Mouse (Mus musculus): ENCODE measurements around the gene Nr0b2.
"Not testable (repeated sequence)": the region's sequence is repeated elsewhere in the genome, so short reads cannot be mapped to it uniquely, and the experiment has no call there.

Gene Nr0b2

DNA sequence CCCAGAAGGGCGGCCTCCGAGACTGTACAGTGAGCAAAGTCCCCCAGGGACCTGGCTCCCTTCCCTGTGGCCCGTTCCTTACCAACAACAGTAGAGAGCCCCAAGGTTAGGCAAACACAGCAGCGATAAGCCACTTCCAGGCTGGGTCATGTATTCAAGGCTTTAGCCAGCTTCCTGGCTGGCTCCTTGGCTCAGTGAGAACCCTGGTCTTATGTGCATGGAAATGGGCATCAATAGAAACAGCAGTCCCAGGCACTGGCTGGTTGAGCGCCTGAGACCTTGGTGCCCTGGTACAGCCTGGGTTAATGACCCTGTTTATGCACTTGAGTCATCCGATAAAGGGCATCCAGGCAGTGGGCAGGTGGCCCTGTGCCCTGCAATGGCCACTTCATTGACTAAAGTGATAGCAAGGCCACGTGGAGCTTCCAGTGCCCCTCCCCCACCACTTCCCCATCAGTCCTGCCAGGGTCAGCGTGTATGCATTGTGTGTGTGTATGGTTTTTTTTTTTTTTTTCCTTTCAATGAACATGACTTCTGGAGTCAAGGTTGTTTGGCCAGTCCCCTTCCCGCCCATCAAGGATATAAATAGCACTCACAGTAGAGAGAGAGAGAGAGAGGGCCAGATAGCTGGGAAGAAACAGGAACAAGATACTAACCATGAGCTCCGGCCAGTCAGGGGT is at the start of gene Nr0b2:
Gene Nr0b2 (plus strand): TSS at position 609 of the 680 bp plus-strand sequence.
- no peak for DNase-seq (ENCODE audit: low spot score)

DNA sequence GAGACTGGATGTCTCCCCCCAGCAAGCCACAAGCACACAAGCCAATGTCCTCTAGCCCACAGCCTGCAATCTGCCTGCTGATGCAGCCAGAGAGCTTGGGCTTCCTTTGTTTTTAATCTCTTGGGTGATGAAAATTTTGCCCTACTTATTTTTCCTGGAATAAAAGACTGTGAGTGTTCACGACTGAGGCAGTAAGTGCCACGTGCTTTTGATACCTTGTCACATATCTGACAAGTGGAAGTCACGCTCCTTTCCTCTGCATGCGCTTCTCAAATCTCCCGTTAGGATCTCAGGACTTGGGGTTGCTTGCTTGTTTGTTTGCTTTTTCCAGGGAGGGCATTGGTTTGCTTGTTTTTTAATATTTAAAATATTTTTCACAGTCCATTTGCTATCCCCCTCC is 48.9 kb upstream of the Nr0b2 start:
- no peak for DNase-seq (ENCODE audit: low spot score)

DNA sequence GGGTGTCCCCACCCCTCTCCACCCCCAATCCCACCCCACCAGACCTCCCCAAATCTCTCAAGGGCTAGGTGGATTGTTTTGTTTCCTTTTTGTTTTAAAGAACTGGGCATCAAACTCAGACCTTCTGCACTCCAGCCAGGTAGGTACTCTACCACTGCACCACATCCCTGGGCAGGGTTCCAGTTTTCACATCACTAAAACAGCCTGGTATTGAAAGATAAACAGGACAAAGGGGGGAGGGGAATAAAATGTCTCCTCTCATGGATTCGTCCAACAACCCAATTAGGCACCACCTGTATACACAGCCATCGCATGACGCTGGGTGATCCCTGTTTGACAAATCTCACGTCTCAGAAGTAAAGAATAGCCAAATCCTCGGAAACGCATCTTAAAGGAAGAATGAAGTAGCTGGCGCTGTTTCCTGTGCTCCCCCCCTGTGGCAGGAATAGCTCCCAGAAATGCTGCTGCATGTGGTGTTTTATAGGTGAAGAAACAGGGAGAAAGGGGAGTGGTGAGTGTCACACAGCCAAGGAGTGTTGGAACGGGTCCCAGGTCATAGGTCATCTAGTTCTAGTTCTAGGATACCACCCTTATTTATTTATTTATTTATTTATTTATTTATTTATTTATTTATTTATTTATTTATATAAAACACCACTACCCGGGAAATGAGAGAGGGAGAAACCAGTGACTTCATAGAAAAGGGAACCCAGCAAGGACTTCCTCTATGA is 48.3 kb upstream of the Nr0b2 start:
- DNase-seq (ENCODE audit: low spot score) = no peak

GRCm38 (mm10) chr4:133506573-133506972 is 46.6 kb upstream of the Nr0b2 start:
- DNase-seq (ENCODE audit: low spot score) = no peak

DNA sequence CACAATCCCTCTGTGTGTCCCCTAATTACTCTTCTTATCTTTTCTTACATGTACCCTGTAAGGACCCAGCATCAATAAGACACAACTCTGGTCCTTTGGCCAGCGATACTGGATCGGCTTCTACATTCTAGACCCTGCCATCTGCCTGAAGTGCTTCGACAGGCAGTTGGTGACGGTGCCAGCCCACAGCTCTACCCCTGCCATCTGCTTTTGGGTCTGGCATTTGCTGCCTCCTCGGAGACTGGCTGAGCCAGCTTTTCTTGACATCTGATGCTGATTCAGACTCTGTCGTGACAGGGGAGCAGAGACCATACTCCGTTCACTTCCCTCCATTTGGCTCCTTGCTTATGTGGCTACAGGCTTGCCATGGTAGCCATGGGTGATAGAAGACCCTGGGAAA is 44.2 kb upstream of the Nr0b2 start:
- DNase-seq (ENCODE audit: low spot score) = no peak

DNA sequence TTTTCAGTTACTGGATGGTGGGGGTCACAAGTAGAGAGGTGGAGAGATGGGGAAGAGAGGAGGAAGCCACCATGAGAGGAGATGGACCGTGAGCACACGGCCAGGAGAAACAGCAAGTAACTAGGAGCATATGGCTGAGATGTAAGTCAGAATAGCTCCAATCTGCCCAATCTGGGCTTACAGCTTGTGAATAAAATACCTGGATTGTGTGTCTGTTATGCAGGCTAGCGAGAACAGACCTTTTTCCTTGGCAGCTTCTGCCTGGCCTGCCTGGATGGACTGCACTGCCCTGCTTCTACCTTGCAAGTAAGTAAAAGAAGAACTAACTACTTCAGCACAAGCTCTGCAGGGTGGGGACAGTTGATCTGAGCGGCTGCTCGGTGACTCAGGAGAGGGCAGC is 42.1 kb upstream of the Nr0b2 start:
- no peak for DNase-seq (ENCODE audit: low spot score)

- DNase-seq (ENCODE audit: low spot score) = not testable (repeated sequence)
These were observed 40.7 kb upstream of the Nr0b2 start for GRCm38 (mm10) chr4:133512511-133512910.

DNA sequence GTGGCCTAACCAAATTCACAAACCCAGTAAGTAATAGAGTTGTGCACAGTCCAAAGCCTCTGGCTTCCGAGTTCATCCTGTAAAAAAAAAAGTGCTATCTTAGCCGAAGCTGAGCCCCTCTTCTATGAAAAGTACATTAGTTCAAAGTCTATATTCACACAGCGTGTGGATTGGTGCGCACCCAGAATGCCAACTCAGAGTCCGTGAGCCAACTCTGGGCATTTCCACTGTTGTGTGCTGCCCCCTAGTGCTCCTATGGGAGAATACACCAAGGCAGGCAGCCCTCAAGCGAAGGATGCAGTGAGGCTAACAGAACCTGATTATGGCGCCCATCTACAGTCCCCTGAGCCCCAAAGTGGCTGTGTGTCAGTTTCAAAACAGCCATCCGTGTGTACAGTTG is 40.2 kb upstream of the Nr0b2 start:
- no peak for DNase-seq (ENCODE audit: low spot score)

DNA sequence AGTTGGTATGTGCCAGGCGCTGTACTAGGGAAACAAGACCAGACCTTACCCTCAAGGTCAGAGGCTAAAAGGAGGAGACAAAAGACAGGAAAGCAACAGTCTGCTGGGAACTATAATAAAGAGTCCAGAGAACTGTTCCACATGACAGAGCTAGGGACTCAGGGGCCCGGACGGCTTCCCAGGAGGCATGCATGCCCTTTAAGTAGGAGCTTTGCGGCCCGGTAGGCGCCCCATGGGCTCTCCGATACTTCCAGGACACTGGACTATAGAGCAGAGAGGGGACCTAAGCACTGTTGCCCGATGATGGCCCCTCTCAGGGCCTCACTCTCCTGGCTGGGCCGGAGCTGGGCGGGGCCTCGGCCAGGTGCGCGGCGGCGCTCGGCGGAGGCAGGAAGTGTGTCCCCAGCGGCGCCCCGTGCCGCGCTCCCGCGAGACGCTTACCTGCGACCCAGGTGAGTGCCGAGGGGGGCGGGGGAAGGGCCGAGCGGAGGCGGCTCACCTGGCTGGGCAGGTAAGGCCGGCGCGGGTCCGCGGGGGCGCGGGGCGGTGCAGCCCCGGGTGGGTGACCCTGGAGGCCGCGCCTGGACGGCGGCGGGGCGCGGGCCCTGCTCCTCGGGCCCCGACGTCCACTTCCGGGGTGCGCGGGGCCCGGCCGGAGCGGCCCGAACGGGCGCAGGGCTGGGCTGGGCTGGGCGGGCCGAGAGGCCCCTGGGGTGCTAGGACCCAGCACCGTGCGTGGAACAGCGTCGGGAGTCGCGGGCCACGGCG is 34.4 kb upstream of the Nr0b2 start, which contains the start of gene Kdf1:
Gene Kdf1 (plus strand): TSS at position 363 of the 768 bp plus-strand sequence.
- peak; percentile 9 for DNase-seq (ENCODE audit: low spot score)

DNA sequence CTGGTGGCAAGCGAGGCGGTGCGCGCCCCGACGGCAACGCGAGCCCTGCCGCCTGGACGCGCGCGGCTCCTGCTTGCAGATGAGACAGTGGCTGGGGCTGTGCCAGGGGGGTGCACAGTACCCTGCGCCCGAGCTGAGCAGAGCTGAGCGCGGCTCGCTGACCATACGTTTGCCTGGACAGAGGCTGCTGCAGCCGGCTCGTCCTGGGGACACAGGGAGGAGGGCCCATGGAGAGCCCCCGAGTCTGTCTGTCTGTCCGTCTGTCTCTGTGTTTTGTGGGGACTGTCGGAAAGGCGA is 33.9 kb upstream of the Nr0b2 start:
- no peak for DNase-seq (ENCODE audit: low spot score)

GRCm38 (mm10) chr4:133521502-133521901 is 31.7 kb upstream of the Nr0b2 start:
- no peak for DNase-seq (ENCODE audit: low spot score)

DNA sequence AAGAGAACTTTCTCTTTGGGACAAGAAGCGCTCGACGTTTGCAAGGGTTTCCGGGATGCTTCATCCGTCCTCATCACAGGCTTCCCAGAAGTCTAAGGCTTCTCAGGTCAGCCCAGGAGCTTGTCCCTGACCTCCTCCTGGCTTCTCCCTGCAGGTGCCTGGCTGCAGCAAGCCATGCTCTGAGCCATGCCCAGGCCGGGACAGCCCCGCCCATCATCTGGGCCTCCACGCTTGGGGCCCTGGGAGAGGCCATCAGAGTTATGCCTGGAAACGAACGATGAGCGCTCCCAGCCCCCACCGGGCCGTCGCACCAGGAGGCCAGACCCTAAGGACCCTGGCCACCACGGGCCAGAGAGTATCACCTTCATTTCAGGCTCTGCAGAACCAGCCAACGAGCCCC is 25.4 kb upstream of the Nr0b2 start:
- DNase-seq (ENCODE audit: low spot score) = no peak

GRCm38 (mm10) chr4:133532777-133533176 is 20.4 kb upstream of the Nr0b2 start:
- DNase-seq (ENCODE audit: low spot score) = no peak

DNA sequence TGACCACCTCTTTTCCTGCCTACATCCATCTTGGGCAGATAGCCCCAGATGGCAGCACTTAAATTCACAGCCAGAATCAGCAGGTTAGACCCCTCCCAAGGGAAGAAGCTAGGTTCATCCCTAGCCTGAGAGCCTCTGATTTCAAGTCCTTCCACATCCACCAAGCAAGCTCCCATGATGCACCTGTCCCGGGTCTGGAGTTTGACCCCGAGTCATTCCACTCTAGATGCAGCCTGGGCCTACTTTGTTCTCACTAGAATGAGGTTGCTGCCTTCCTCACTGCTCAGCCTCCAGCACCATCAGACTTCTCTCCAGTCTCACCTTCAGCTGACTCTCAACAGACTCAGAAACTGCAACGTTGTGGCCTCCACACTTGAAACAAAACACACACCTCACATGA is 17.1 kb upstream of the Nr0b2 start:
- no peak for DNase-seq (ENCODE audit: low spot score)

DNA sequence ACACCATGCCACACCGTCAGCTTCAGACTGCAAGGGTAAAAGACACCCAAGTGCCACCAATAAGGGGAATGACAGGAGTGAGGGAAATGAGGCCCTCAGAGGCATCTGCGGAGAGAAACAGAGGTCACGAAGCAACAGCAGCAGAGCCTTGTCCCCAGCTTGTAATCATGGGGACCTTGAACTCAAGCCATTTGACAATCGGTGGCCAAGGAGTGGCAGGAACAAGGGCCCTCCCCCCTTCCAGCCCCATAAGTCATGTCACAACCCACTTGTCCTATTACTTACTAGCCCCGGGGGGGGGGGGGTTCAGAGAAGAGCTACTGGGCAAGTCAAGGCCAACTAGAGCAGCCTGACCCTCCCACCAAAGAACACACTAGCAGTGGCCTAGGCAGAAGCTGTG is 16.5 kb upstream of the Nr0b2 start:
- DNase-seq (ENCODE audit: low spot score) = no peak

GRCm38 (mm10) chr4:133545272-133546231 is 7.6 kb upstream of the Nr0b2 start, which contains the start of gene Nudc:
TSS of gene Nudc (minus strand) at chr4:133545996.
- peak; percentile 85 for DNase-seq (ENCODE audit: low spot score)

DNA sequence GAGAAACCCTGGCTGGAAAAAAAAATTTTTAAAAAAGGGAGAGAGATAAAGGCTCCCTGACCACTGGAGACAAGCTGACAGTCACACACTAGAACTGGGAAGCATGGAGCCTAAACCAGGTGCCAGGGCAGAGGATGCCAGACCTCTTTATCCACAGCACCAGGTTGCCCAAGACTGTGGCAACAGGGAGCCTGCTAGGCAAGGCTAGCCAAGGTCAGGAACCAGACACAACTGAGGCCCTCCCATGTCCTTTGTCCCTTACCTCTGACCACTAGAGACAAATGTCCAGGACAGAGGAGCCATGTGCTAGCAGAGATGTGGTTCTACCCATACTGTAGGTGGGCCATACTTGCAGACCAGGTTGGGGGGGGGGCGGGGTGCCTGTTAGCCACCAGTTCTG is 1.1 kb upstream of the Nr0b2 start:
- DNase-seq (ENCODE audit: low spot score) = no peak

- no peak for DNase-seq (ENCODE audit: low spot score)
These were observed 513 bp downstream of the Nr0b2 start for GRCm38 (mm10) chr4:133553448-133554330.

GRCm38 (mm10) chr4:133557041-133557717 is 4.0 kb downstream of the Nr0b2 start:
- DNase-seq (ENCODE audit: low spot score) = no peak

DNA sequence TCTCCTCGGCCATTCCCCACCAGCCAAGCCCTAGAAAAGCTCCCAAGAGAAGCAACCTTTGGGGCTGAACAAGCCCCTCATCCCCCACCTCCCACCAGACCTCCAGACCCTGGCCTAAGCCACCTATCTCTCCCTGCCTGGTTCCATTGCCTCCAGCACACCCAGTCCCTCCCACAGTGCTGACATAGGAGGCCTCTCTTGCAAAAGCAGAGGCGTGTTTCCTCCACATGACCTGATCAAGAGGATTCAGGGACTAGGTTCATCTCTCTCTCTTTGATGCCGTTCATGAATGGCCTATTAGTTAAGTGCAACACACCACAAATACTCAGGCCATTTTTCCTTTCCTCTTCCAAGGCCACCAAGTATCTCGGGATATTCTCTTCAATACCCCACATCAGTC is 6.7 kb downstream of the Nr0b2 start:
- DNase-seq (ENCODE audit: low spot score) = no peak
